Mouse (Mus musculus) embryonic facial prominence, embryonic 10.5 days (tissue): ENCODE measurements around the gene Fads6. TPM values are rescaled to one million over a fixed set of nuclear protein-coding genes. Genes with fewer than 3 reads are reported as not detected.

Experiments used
- DNase-seq: peaks from one replicate; pipeline ENCODE4 v3.0.0-alpha.2; 2017; ENCODE audit warnings: low spot score
- H3K27ac ChIP-seq: fragments of 300-500 bp; sonication (generic); replicated peaks from 2 replicates; pipeline ENCODE4 v1.5.1; 2016; ENCODE audit warnings: mild to moderate bottlenecking
- H3K27me3 ChIP-seq: fragments of 300-500 bp; sonication (generic); replicated peaks from 2 replicates; pipeline ENCODE4 v1.6.1; 2016; ENCODE audit warnings: low read depth, mild to moderate bottlenecking; ENCODE audit not compliant: poor library complexity, severe bottlenecking
- H3K36me3 ChIP-seq: fragments of 300-500 bp; sonication (generic); replicated peaks from 2 replicates; pipeline ENCODE4 v1.6.1; 2016; ENCODE audit warnings: mild to moderate bottlenecking, moderate library complexity
- H3K4me1 ChIP-seq: fragments of 300-500 bp; sonication (generic); 2 replicates; pipeline ENCODE4 v1.6.1; 2016
- H3K4me3 ChIP-seq: fragments of 300-500 bp; sonication (generic); 2 replicates; pipeline ENCODE4 v1.5.1; 2016; ENCODE audit warnings: mild to moderate bottlenecking, moderate library complexity
- H3K9me3 ChIP-seq: fragments of 300-500 bp; sonication (generic); 2 replicates; pipeline ENCODE4 v1.6.1; 2016; ENCODE audit warnings: mild to moderate bottlenecking
- WGBS: fragments of 180-500 bp; shearing (Covaris S2); methylation state at CpG from one replicate; pipeline ENCODE4 v1.1.7; 2016; 5-methylcytosine and 5-hydroxymethylcytosine counted together
- polyA plus RNA-seq: library from polyadenylated mRNA; unstranded; fragments of >200 nt; fragmentation: Nextera tagmentation; extraction: Ambion mirVana; gene quantifications from 2 replicates; pipeline ENCODE4 v1.2.1, GENCODE M21; 2016

Fads6 gene
- polyA plus RNA-seq, 1 experiment from 2014 or later: 0.27 TPM

- Histone ChIP-seq H3K4me1 (peaks cover 50% of the 10 kb centered on the region), H3K27ac (no peak overlapping the region)
- WGBS: 79% methylated on average over 10 of the region's 10 CpGs
These were observed 24.5 kb downstream of the Fads6 start for GRCm38 (mm10) chr11:115272894-115273498.

DNA sequence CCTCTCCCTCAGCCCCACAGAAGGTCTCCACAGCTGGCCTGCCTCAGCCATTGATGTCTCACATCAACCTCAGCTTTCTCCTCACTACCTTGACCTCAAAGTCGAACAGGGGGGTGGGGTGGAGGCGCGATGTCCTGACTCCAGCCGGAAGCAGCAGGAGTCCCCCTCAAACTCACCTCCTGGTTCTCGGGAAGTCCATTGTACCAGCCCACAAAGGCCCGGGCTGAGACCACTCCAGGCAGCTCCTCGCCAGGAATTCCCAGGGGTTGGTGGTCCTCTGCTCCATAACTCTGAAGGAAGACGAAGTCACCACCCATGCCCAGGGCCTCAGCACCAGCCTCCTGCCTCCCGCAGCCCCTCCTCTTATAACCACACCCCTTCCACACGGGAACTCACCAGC lies 26.0 kb downstream of the Fads6 start:
- H3K27me3 ChIP-seq: peaks cover 39% of the 10 kb centered on the region
- H3K4me3 ChIP-seq: no peak overlapping the region
- H3K9me3 ChIP-seq: no peaks in the 10 kb centered on the region
- peaks cover 58% of the 10 kb centered on the region for H3K4me1 ChIP-seq
- no peak for DNase-seq
- H3K36me3 ChIP-seq: peaks cover 28% of the 10 kb centered on the region
- H3K27ac ChIP-seq: no peak overlapping the region
- 74% methylated on average over 10 of the region's 10 CpGs for WGBS

More at GRCm38 (mm10) chr11:115272894-115273498, 24.5 kb downstream of the Fads6 start:
- H3K4me3 ChIP-seq: no peak overlapping the region
- H3K9me3 ChIP-seq: no peaks in the 10 kb centered on the region
- H3K27me3 ChIP-seq: peaks cover 24% of the 10 kb centered on the region
- H3K36me3 ChIP-seq: peaks cover 24% of the 10 kb centered on the region
- no peak for DNase-seq

- Histone ChIP-seq H3K4me3 (no peak overlapping the region), H3K36me3 (peaks cover 28% of the 10 kb centered on the region), H3K27me3 (peaks cover 43% of the 10 kb centered on the region), H3K27ac (no peak overlapping the region), H3K9me3 (no peaks in the 10 kb centered on the region), H3K4me1 (peaks cover 58% of the 10 kb centered on the region)
- 81% methylated on average over 9 of the region's 9 CpGs for WGBS
- no peak for DNase-seq
These were observed 26.4 kb downstream of the Fads6 start for GRCm38 (mm10) chr11:115271052-115271451.

GRCm38 (mm10) chr11:115270148-115270861 lies 27.2 kb downstream of the Fads6 start:
- peaks cover 51% of the 10 kb centered on the region for H3K27me3 ChIP-seq
- WGBS: 35% methylated on average over 19 of the region's 19 CpGs
- H3K36me3 ChIP-seq: peaks cover 28% of the 10 kb centered on the region
- peaks cover 58% of the 10 kb centered on the region for H3K4me1 ChIP-seq
- peak; percentile 86 for DNase-seq
- H3K27ac ChIP-seq: no peak overlapping the region
- H3K9me3 ChIP-seq: no peaks in the 10 kb centered on the region
- H3K4me3 ChIP-seq: no peak overlapping the region

- peaks cover 58% of the 10 kb centered on the region for H3K4me1 ChIP-seq
- no peak overlapping the region for H3K4me3 ChIP-seq
- no peak overlapping the region for H3K27ac ChIP-seq
- H3K36me3 ChIP-seq: peaks cover 28% of the 10 kb centered on the region
- no peak for DNase-seq
- H3K9me3 ChIP-seq: no peaks in the 10 kb centered on the region
- peaks cover 59% of the 10 kb centered on the region for H3K27me3 ChIP-seq
- 87% methylated on average over 27 of the region's 27 CpGs for WGBS
These were observed 28.0 kb downstream of the Fads6 start for GRCm38 (mm10) chr11:115269330-115270066.

DNA sequence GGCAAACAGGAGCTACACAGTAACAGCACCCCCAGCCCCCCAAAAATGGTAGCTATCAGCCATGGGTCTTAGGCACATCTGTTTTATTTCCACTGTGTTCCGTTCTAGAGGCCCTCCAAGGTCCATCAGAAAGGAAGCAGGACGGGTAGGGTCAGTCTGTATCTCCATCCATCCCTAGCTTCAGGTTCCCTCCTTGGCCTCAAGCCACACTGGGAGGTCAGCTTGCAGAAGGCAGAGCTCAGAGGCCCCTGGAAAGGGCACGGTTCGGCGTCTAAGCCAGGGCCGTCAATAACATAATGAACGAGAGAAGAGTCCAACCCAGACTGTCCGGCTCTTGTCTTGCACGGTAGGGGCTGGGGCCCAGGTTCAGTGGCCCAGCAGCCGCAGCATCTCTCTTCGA lies 29.5 kb downstream of the Fads6 start:
- WGBS: 76% methylated on average over 11 of the region's 11 CpGs
- H3K27me3 ChIP-seq: peaks cover 74% of the 10 kb centered on the region
- no peak for DNase-seq
- no peak overlapping the region for H3K27ac ChIP-seq
- H3K4me1 ChIP-seq: peaks cover 47% of the 10 kb centered on the region
- no peaks in the 10 kb centered on the region for H3K9me3 ChIP-seq
- peaks cover 28% of the 10 kb centered on the region for H3K36me3 ChIP-seq
- no peak overlapping the region for H3K4me3 ChIP-seq

GRCm38 (mm10) chr11:115267061-115267883 lies 30.2 kb downstream of the Fads6 start, which contains the start of gene Grin2c:
Gene Grin2c (minus strand): TSS chr11:115267243.
- 5% methylated on average over 49 of the region's 50 CpGs for WGBS
- H3K4me3 ChIP-seq: peak within 1 kb of the TSS; percentile 56
- DNase-seq: peak; percentile 42
- H3K27ac ChIP-seq: no peak within 1 kb of the TSS
- peaks cover 46% of the 10 kb centered on the region for H3K4me1 ChIP-seq
- H3K27me3 ChIP-seq: peaks cover 81% of the 10 kb centered on the region
- no peaks in the 10 kb centered on the region for H3K9me3 ChIP-seq
- H3K36me3 ChIP-seq: peaks cover 28% of the 10 kb centered on the region

DNA sequence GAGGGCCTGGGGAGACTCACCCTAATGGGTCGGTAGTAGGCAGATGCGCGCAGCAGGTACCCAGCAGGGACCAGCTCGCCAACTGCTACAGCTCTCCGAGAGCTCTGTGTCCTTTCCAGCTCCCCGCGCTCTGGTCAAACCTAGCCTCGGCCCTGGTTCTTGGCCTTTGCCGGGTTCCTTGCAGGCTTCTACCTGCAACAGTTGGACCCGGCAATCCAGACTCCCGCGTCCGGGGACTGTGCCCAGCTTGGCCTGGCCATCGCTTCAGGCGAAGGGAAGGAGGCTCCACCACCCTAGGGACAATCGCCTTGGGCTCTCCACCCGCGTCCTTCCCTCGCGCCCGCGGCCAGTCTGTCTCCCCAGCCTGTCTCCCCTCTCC lies 31.1 kb downstream of the Fads6 start:
- Histone ChIP-seq H3K27me3 (peaks cover 90% of the 10 kb centered on the region), H3K36me3 (peaks cover 26% of the 10 kb centered on the region), H3K4me3 (peak overlapping the region; percentile 56), H3K4me1 (peaks cover 46% of the 10 kb centered on the region), H3K9me3 (no peaks in the 10 kb centered on the region), H3K27ac (no peak overlapping the region)
- DNase-seq: peak; percentile 32
- under 1% methylated on average over 22 of the region's 22 CpGs for WGBS

- 6% methylated on average over 20 of the region's 20 CpGs for WGBS
- peaks cover 46% of the 10 kb centered on the region for H3K4me1 ChIP-seq
- H3K27me3 ChIP-seq: peaks cover 95% of the 10 kb centered on the region
- DNase-seq: peak; percentile 19
- H3K27ac ChIP-seq: no peak overlapping the region
- H3K9me3 ChIP-seq: no peaks in the 10 kb centered on the region
- H3K4me3 ChIP-seq: peak overlapping the region; percentile 56
- H3K36me3 ChIP-seq: peaks cover 22% of the 10 kb centered on the region
These were observed 31.6 kb downstream of the Fads6 start for GRCm38 (mm10) chr11:115265771-115266399.

DNA sequence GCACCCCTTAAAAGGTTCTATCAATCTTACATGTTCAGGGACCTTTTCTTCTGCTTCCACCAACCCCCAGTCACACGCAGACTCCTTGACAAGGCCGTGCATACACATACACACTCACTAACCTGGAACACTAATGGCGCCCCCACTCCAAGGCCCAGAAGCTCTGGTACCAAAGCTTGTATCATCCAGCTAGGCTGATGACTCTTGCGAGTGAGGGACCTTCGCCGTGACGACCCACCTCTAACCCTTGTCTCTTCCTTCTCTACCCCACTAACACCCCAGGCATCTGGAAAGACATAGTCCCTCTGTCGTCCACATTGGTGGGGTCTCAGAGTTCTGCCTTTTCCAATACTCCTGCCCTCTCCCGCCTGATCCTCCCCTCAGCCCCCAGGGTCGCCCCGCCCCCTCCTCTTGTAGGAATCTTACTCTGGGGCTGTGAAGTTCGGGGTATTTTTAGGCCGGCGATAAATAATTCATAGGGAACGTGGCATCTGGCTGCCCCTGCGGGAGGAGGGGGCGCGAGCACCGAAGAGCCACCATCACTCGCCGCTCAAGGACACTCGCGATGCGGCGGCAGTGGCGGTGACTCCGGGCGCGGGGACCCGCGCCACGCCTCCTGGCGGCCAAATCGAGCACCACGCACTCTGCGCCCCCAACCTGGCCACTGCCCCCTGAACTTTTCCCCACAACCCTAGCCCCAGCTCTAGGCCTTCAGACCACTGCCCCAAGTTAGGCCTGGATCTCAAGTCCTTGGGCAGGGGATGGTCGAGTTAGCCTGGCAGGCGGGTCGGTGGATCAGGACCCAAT lies 32.4 kb downstream of the Fads6 start:
- Histone ChIP-seq H3K27ac (no peak overlapping the region), H3K4me3 (peak overlapping the region; percentile 53), H3K27me3 (peaks cover 100% of the 10 kb centered on the region), H3K4me1 (peaks cover 41% of the 10 kb centered on the region), H3K36me3 (peaks cover 22% of the 10 kb centered on the region), H3K9me3 (no peaks in the 10 kb centered on the region)
- DNase-seq: peak; percentile 67
- WGBS: 7% methylated on average over 39 of the region's 39 CpGs

DNA sequence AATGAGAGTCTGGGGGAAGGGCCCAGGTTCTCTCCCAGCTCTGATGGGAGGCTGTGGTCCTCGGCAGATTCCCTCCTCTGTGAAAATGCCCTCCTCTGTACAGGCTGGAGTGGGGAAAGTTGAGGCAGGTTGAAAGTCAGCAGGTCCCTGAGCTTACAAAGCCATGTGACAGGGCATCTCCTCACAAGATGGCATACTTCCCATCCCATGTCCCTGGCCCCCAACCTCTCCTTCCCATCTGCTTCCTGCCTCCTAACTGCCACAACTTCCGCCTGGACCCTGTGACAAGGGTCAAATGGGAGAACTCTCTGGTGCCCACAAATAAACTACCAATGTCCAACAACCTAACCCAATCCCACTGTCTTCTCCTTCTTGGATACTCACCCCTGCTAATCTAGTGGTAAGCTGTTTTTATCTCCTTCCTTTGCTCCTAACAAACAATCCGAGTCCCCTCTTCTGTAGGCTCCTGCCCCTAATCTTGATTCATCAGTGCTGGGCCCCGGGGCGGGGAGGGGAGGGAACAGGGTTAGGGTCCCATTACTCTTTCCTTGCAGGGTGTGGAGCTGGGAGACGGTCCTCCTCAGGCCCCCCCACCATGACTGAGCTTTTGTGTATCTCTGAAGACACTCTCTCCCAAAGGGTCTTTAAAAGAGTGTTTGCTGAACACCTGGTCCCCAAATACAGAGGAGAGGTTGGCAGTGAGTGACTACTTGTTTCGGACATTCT lies 33.2 kb downstream of the Fads6 start:
- H3K27ac ChIP-seq: no peak overlapping the region
- 63% methylated on average over 7 of the region's 7 CpGs for WGBS
- DNase-seq: no peak
- H3K9me3 ChIP-seq: no peaks in the 10 kb centered on the region
- peaks cover 37% of the 10 kb centered on the region for H3K4me1 ChIP-seq
- H3K4me3 ChIP-seq: no peak overlapping the region
- peaks cover 100% of the 10 kb centered on the region for H3K27me3 ChIP-seq
- peaks cover 17% of the 10 kb centered on the region for H3K36me3 ChIP-seq
